Mouse (Mus musculus) hindbrain, embryonic 14.5 days (tissue): ENCODE data around the gene Olfr597. TPM values are rescaled to one million over a fixed set of nuclear protein-coding genes. Genes with fewer than 3 reads are reported as not detected.
"Not testable (repeated sequence)": the region's sequence is repeated elsewhere in the genome, so short reads cannot be mapped to it uniquely, and the experiment has no call there.

Experiments
- ATAC-seq: fragments of 200-750 bp; cut with Nextera tagmentation; 2 replicates; pipeline ENCODE4 v1.8.0; 2017; ENCODE audit warnings: moderate number of reproducible peaks, mild to moderate bottlenecking, moderate TSS enrichment, moderate library complexity; ENCODE audit not compliant: low FRiP score
- DNase-seq: peaks from one replicate; pipeline ENCODE4 v3.0.0-alpha.2; 2015; ENCODE audit warnings: low spot score
- H3K27ac ChIP-seq: fragments of 300-500 bp; sonication (generic); 2 replicates; pipeline ENCODE4 v1.5.1; 2014; ENCODE audit warnings: mild to moderate bottlenecking, moderate library complexity
- H3K27me3 ChIP-seq: fragments of 300-500 bp; sonication (generic); 2 replicates; pipeline ENCODE4 v1.6.1; 2014; ENCODE audit warnings: mild to moderate bottlenecking, low read length, mixed read lengths; ENCODE audit not compliant: control insufficient read depth, insufficient read depth
- H3K36me3 ChIP-seq: fragments of 300-500 bp; sonication (generic); replicated peaks from 2 replicates; pipeline ENCODE4 v1.6.1; 2014; ENCODE audit not compliant: control insufficient read depth, insufficient read depth
- H3K4me1 ChIP-seq: fragments of 300-500 bp; sonication (generic); replicated peaks from 2 replicates; pipeline ENCODE4 v1.6.1; 2014; ENCODE audit warnings: antibody characterized with exemption, low read length, mixed read lengths; ENCODE audit not compliant: control insufficient read depth, insufficient read depth
- H3K4me2 ChIP-seq: fragments of 300-500 bp; sonication (generic); replicated peaks from 2 replicates; pipeline ENCODE4 v1.6.1; 2014; ENCODE audit warnings: mild to moderate bottlenecking, moderate library complexity
- H3K4me3 ChIP-seq: fragments of 300-500 bp; sonication (generic); replicated peaks from 2 replicates; pipeline ENCODE4 v1.5.1; 2014; ENCODE audit warnings: mild to moderate bottlenecking, low read length
- H3K9ac ChIP-seq: fragments of 300-500 bp; sonication (generic); 2 replicates; pipeline ENCODE4 v1.6.1; 2014
- H3K9me3 ChIP-seq: fragments of 300-500 bp; sonication (generic); 2 replicates; pipeline ENCODE4 v1.6.1; 2016; ENCODE audit warnings: low read length; ENCODE audit not compliant: control insufficient read depth
- WGBS: fragments of 180-500 bp; shearing (Covaris S2); extraction: QIAGEN DNeasy Blood & Tissue Kit; methylation state at CpG from one replicate; pipeline ENCODE4 v1.1.7; 2014; 5-methylcytosine and 5-hydroxymethylcytosine counted together
- microRNA-seq: library from miRNA; unstranded; fragments of <30 nt; microRNA quantifications from one replicate; pipeline ENCODE4, GENCODE M21; 2016
- polyA plus RNA-seq: library from polyadenylated mRNA; unstranded; fragments of >200 nt; fragmentation: Nextera tagmentation; extraction: Ambion mirVana; gene quantifications from 2 replicates; pipeline ENCODE4 v1.2.1, GENCODE M21; 2014

The Olfr597 gene
- not detected in 2 replicates for polyA plus RNA-seq

DNA sequence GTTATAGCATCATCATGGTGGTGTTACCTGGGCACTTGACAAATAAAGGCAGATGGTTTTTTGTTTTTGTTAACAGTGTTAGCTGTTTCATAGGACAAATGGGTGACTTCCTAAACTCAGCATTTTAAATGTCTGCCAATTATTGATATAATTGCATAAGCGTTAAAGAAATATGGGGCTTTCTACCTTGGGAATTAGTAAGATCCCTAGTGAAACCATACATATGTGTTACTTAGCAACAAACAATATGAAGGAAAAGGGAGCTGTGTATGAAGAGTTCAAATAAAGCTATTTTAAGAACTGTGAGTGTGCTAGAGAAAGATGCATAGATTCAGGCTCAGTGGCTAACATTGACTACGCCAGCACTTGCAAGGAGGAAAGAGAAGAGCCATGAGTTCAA, at the start of gene Olfr597:
Olfr597 (plus strand) TSS at position 301 of the 400 bp plus-strand sequence.
- H3K36me3 ChIP-seq, DNase-seq, H3K4me2 ChIP-seq, H3K9me3 ChIP-seq, H3K27me3 ChIP-seq, H3K4me3 ChIP-seq, ATAC-seq, H3K27ac ChIP-seq, H3K4me1 ChIP-seq, H3K9ac ChIP-seq: not testable (repeated sequence)
- 98% methylated on average over 2 of the region's 2 CpGs for WGBS

DNA sequence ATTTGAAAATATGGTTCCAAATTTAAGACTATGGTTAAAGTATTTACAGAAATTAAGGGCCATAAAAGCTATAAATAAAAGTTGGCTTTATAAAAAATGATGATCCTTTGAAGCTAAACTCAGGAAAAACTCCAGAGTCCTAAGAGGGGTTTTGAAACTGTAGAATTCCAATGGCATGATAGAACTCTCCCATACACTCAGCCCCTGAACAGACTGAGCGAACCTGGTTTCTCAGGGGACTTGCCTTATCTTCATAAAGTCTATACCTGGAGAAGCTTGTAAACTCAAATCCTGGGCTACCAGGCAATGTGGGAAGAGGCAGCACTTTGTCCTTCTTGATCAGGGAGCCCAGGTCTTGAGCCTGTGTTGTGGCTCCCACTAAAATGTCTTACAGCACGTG, 10.8 kb upstream of the Olfr597 start, which contains the start of gene Olfr596:
Olfr596 (plus strand) TSS at position 301 of the 400 bp plus-strand sequence.
- H3K4me1 ChIP-seq, H3K9ac ChIP-seq, H3K4me3 ChIP-seq, H3K4me2 ChIP-seq, H3K9me3 ChIP-seq, ATAC-seq, DNase-seq, H3K27me3 ChIP-seq, H3K27ac ChIP-seq, H3K36me3 ChIP-seq: not testable (repeated sequence)
- WGBS: 91% methylated on average over 2 of the region's 2 CpGs

DNA sequence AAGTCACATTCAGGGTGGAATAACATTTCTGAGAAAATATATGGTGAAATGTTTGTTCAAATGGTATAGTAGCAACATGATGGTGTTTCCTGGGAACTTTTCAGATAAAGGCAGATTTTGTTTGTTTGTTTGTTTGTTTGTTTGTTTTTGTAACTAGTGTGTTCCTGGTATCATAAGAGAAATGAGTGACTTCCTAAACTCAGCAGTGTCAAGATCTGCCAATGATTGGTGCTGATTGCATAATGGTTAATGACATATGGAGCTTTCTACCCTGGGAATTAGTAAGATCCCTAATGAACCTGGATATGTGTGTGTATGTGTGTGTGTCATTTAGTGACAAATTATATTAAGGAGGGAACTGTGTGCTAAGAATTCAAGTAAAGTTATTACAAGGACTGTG, 7.2 kb downstream of the Olfr597 start, which contains the start of gene Olfr598:
Olfr598 (plus strand) TSS at position 301 of the 400 bp plus-strand sequence.
- Histone ChIP-seq H3K4me3 (no peak within 1 kb of the TSS), H3K4me2 (no peak within 1 kb of the TSS), H3K4me1 (no peaks in the 10 kb centered on the region), H3K9ac (no peak within 1 kb of the TSS), H3K36me3 (no peaks in the 10 kb centered on the region), H3K27ac (no peak within 1 kb of the TSS), H3K27me3 (no peaks in the 10 kb centered on the region), H3K9me3 (no peaks in the 10 kb centered on the region)
- DNase-seq: no peak
- no peak for ATAC-seq

DNA sequence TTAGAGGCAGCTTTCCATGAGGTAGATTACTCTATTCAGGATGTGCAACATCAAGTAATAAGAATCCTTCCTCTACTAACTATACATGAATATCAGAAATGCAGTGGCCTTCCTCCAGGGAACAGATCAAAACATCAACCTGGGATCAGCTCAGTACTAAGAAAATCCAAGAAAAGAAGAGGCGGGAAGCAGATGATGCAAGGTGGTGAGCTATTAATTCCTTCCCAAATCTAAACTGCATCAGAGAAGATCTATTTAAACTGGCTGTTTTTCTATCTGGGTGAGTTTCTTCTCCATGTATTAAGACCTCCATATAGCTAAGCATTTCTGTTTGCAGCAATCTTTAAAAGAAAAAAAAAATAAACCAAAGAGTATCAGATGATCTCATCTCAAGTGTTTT, 19.5 kb downstream of the Olfr597 start, which contains the start of gene Olfr599:
Olfr599 (plus strand) TSS at position 301 of the 400 bp plus-strand sequence.
- no peak for ATAC-seq
- no peaks in the 10 kb centered on the region for H3K9me3 ChIP-seq

DNA sequence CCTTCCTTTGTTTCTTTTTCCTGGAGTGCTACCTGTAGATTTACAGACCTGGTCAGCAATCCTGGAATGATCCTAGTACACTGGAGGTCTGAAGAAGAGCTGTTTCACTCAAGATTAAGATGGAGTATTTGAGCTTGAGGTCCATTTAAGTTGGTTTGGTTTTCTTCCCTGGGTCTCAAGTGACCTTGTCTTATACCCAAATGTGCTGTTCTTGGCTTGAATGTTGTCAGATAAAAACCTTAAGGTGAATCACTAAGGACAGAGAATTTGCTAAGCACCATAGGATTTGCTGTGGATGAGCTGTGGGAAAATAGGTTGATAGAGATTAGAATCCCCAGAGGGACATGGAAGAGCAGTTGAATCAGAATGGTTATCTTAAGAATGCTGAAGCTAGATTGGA, 33.5 kb downstream of the Olfr597 start, which contains the start of gene Olfr600:
Olfr600 (minus strand) TSS at position 101 of the 400 bp plus-strand sequence.
- Histone ChIP-seq H3K9me3 (no peaks in the 10 kb centered on the region), H3K4me2 (no peak within 1 kb of the TSS), H3K4me3 (no peak within 1 kb of the TSS), H3K27me3 (no peaks in the 10 kb centered on the region), H3K27ac (no peak within 1 kb of the TSS), H3K36me3 (no peaks in the 10 kb centered on the region), H3K9ac (no peak within 1 kb of the TSS), H3K4me1 (no peaks in the 10 kb centered on the region)
- DNase-seq: no peak
- ATAC-seq: no peak

More for the DNA sequence above, 19.5 kb downstream of the Olfr597 start, which contains the start of gene Olfr599:
- no peak for DNase-seq
- Histone ChIP-seq H3K4me1 (no peaks in the 10 kb centered on the region), H3K4me3 (no peak within 1 kb of the TSS), H3K36me3 (no peaks in the 10 kb centered on the region), H3K4me2 (no peak within 1 kb of the TSS), H3K9ac (no peak within 1 kb of the TSS), H3K27ac (no peak within 1 kb of the TSS), H3K27me3 (no peaks in the 10 kb centered on the region)
- 83% methylated on average over 1 of the region's 1 CpGs for WGBS

DNA sequence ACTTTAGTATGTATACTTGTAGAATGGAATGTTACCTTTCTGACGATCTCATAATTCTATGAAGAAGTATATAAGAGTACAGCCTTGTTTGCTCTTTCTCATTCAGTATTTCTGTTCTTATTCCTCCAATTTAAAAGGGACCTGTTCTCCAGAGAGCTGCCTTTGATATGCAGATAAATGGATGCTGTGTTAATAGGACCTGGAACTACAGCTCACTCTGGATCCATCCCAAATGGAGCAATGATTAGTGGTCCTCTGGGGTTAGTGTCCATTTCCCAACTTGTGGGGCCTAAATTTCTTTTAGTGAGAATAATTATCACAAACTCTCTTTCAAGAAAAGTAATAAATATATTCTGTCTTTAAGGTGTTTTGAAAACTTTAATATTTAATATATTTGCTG, 46.4 kb downstream of the Olfr597 start, which contains the start of gene Olfr601:
Olfr601 (minus strand) TSS at position 101 of the 400 bp plus-strand sequence.
- WGBS: 90% methylated on average over 1 of the region's 1 CpGs
- Histone ChIP-seq H3K9ac (no peak within 1 kb of the TSS), H3K27ac (no peak within 1 kb of the TSS), H3K4me2 (no peak within 1 kb of the TSS), H3K4me1 (no peaks in the 10 kb centered on the region), H3K4me3 (no peak within 1 kb of the TSS), H3K9me3 (no peaks in the 10 kb centered on the region), H3K27me3 (no peaks in the 10 kb centered on the region), H3K36me3 (no peaks in the 10 kb centered on the region)
- ATAC-seq (no peak), DNase-seq (no peak)

Small RNA genes within 50 kb of the gene (microRNA-seq; reads per million reads assigned to microRNA genes)
- not detected for gene Gm23550

Other genes starting within 250 kb of the Olfr597 start
- gene Olfr584, start 234.4 kb upstream of the Olfr597 start, polyA plus RNA-seq: not detected in 2 replicates
- gene Olfr585, start 218.6 kb upstream of the Olfr597 start, polyA plus RNA-seq: not detected in 2 replicates
- not detected in 2 replicates for gene Olfr586, start 190.7 kb upstream of the Olfr597 start, polyA plus RNA-seq
- gene Olfr588-ps1, start 175.4 kb upstream of the Olfr597 start, polyA plus RNA-seq: not detected in 2 replicates
- not detected in 2 replicates for gene Olfr589, start 160.0 kb upstream of the Olfr597 start, polyA plus RNA-seq
- not detected in 2 replicates for gene Olfr591, start 138.0 kb upstream of the Olfr597 start, polyA plus RNA-seq
- gene Olfr592, start 131.5 kb upstream of the Olfr597 start, polyA plus RNA-seq: not detected in 2 replicates
- gene Olfr593, start 104.5 kb upstream of the Olfr597 start, polyA plus RNA-seq: not detected in 2 replicates
- gene Olfr594, start 99.3 kb upstream of the Olfr597 start, polyA plus RNA-seq: 0.07 TPM in 1 of 2 replicates, not detected in the other
- not detected in 2 replicates for gene Usp17ld, start 63.8 kb upstream of the Olfr597 start, polyA plus RNA-seq
- gene Olfr596, start 10.7 kb upstream of the Olfr597 start, polyA plus RNA-seq: not detected in 2 replicates
- gene Olfr598, start 7.3 kb downstream of the Olfr597 start, polyA plus RNA-seq: not detected in 2 replicates
- not detected in 2 replicates for gene Olfr599, start 19.6 kb downstream of the Olfr597 start, polyA plus RNA-seq
- not detected in 2 replicates for gene Olfr600, start 33.4 kb downstream of the Olfr597 start, polyA plus RNA-seq
- not detected in 2 replicates for gene Olfr601, start 46.3 kb downstream of the Olfr597 start, polyA plus RNA-seq
- gene Olfr603, start 69.9 kb downstream of the Olfr597 start, polyA plus RNA-seq: not detected in 2 replicates
- gene Usp17lc, start 98.8 kb downstream of the Olfr597 start, polyA plus RNA-seq: not detected in 2 replicates
- not detected in 2 replicates for gene Olfr605, start 129.1 kb downstream of the Olfr597 start, polyA plus RNA-seq
- not detected in 2 replicates for gene Olfr606, start 132.7 kb downstream of the Olfr597 start, polyA plus RNA-seq
- gene Olfr607, start 147.8 kb downstream of the Olfr597 start, polyA plus RNA-seq: not detected in 2 replicates
- gene Olfr608, start 153.6 kb downstream of the Olfr597 start, polyA plus RNA-seq: not detected in 2 replicates
- not detected in 2 replicates for gene Olfr609, start 181.7 kb downstream of the Olfr597 start, polyA plus RNA-seq
- gene Olfr610, start 195.8 kb downstream of the Olfr597 start, polyA plus RNA-seq: not detected in 2 replicates
- gene Olfr611, start 204.5 kb downstream of the Olfr597 start, polyA plus RNA-seq: not detected in 2 replicates
- gene Olfr612, start 226.4 kb downstream of the Olfr597 start, polyA plus RNA-seq: not detected in 2 replicates
- gene Olfr613, start 231.8 kb downstream of the Olfr597 start, polyA plus RNA-seq: not detected in 2 replicates
- not detected in 2 replicates for gene Olfr615, start 239.8 kb downstream of the Olfr597 start, polyA plus RNA-seq